Mouse (Mus musculus): Measurements from ENCODE around the gene Bcl3.

Bcl3 gene

DNA sequence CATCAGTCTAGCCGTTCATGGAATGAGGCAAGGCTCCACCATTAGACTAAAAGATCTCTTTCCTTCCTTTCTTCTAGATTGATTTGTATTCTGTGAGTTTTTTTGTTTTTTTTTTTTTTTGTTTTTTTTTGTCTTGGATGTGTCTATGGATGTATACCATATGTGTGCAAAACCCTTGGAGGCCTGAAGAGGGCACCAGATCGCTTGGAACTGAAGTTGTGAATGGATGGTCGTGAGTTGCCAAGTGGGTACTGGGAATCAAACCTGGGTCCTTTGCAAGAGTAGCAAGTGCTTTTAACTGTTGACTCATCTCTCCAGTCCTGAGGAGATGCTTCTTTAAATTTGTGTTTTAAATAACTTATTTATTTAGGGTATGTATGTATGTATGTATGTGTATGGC lies 11.5 kb upstream of the Bcl3 start:
- DNase-seq (ENCODE audit: low read depth), result peak; percentile 50

DNA sequence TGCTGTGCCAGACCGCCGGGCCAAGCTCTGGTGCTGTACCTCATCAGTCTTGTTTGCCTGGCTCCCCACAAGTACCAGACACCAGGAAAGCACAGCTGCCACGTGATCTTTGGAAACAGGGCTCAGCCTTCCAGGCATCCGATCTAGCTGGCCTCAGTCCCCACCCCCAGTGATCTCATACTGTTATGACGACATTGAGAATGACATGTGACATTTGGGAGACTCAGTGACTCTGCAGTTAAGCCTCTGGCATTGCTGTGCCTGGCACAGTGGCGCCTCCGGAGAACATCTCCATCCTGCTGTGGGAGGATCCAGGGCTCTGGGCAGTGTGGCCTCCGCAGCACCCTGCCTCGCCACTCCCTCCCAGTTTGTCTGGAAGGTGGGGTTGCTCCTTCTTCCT lies 9.3 kb upstream of the Bcl3 start:
- peak; percentile 67 for DNase-seq (ENCODE audit: low read depth)

DNA sequence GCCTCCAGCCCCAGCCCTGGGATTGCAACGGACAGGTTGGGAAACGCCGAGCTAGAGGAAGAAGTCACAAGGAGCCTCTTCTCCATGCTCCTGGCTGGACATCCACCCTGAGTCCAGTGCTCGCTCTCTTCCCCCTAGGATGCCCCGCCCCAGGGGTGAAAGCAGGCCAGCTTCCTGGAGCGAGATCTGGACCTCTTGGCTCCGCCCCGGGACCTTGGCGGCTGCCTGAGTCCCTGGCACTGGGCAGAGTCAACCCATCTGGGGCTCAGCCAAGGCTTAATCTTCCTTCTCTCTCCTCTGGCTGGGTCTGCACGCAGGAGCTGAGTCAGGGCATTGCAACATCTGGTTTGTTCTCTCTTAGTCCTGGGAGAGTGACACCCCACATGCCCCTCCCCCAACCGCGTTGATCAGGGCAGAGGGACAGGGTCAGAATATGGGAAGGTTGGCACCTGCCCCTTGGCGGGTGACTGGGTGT lies 8.1 kb upstream of the Bcl3 start:
- peak; percentile 99 for DNase-seq (ENCODE audit: low read depth)

DNA sequence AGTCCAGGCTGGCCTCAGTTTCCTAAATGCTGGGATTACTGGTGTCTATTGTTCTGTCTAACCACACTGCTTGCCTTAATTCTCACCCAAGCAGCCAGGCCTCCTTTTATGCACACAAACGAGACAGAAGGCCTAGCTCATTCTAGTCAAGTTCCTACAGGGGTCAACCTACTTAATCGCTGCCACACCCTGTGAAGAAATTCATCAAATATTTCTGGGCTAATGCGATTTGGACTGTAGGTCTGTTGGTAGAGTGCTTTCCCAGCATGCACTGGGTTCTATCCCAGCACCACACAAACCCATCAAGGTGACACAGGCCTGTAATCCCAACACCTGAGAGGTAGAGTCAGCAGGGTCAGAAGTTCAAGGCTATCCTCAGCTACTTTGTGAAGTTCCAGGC lies 7.1 kb upstream of the Bcl3 start:
- no peak for DNase-seq (ENCODE audit: low read depth)

DNA sequence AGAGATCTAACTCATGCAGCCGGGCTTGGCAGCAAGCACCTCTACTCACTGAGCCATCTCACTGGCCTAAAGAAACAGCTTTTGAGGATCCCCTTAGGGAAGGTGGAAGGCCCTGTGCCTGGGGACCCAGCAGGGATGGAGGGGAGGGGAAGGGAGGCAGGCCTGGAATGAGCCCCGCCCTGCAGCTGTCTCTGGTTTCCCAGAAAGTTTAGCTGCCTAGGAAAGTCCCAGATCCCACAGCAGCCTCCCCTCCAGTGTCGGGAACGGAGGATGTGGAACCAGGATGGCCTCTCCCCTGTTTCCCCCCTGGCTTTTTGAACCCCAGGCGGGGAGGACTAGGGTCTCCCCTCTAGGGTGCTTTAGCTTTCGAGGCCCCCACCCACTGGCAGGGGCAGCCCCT lies 4.2 kb upstream of the Bcl3 start:
- DNase-seq (ENCODE audit: low read depth), result peak; percentile 84

DNA sequence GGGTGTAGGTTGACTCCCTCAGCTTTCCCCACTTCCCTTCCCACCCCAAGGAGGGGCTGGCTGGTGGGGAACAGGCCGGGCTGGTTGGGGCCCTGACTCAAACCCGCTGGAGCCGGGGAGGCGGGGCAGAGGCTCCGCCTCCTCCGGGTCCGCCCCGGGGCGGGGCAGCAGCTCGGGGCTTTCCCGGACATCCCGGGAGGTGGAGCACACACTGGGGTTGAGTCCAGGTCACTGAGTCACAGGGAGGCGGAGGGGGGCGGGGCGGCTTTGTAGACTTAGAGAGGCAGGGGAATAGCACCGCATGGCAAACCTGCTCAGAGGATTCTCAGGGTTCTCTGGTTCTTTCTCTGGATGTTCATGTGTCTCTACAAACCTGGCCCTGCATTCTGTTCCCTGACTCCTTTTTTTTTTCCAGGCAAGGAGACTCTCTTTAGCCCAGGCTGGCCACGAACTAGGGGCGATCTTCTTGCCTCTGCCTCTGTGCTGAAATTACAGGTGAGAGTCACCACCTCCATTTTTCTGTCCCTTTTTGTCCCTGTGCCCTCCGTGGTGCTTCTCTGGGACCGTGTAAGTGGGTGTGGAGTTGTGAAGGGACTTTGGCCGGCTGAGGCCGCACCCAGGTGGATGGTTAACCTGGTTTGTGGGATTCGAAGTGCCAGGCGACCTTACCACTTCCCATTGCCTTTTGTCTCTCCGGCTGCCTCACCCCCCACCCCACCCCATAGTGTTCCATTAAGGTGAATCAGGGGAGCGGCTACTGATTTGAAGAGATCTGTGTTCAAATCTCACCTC lies 1.8 kb upstream of the Bcl3 start:
- DNase-seq (ENCODE audit: low read depth), result peak; percentile 99

DNA sequence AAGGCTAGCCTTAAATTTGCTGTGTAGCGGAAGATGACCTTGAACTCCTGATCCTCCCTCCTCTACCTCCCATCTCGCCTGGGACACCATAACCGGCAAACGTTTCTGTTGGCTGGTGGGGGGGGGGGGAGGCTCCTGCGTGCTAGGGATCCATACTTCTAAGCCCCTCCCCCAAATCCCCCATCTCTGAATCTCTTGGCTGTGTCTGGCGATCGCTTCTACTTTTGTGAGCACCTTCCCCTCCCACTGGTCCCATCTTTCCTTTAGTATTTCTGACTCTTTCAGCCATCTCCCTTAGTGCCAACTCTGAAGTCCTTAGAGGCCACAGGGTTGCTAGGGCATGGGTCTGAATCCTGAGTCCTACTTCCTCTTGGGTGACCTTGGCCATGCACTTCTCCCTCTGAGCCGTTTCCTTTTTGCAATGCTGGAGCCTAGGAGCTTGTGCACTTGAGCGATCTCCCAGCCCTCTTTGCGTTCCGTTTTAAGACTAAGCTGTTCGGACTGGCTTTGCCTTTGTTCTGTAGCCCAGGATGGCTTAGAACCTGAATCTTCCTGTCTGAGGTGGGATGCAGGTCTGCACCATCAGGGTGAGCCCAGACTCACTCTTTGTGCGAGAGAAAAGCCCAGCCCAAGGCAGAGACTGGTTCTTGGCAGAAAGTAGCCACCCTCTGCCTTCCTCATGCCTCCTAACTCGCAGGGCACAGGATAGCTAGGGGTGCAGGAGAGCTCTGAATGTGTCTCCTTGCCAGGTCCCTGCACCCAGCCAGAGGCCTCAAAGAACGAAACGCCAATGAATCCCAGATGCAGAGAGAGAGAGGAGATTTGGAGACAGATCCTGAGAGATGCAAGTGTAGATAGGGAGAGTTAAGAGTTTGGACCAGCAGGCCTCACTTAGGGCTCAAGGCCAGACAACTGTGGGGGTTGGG lies 949 bp upstream of the Bcl3 start:
- DNase-seq (ENCODE audit: low read depth), result peak; percentile 62

DNA sequence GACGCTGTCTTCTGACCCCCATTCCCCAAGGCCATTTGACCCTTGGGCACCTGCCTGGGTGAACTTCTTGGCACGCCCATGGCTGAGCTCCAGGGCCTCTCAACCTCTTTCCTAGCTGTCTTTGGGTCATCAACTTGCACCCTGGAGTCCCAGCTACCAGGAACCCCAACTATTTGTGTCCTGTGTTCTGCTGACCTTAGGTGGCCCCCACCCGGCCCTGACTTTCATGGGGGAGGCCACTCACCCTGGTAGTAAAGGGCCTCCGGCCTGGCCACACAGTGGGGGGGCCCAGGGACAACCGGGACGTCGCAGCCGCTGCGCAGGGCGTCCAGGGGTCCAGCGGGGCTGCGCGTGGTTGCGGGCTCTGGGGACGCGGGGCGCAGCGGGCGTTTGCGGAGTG lies 377 bp downstream of the Bcl3 start:
- no peak for DNase-seq (ENCODE audit: low read depth)

DNA sequence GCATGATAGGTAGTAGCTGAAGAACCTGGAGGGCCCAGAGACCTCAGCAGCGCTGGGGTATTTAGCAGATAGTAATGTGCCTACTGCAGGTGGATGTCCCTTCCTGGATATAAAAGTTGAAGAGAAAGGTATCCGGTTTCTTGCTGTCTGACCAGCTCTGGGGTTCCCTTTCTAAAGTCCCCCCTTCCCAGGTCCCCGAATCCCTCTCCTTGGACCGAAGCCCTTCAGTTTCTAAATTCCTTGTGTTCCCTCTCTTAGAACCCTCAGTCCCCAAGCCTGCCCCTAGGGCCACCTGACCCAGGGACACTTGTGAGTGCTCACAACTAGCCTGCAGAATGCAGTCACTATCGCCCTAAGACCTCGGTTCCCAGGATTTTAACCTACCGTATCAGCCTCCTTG lies 937 bp downstream of the Bcl3 start:
- no peak for DNase-seq (ENCODE audit: low read depth)

DNA sequence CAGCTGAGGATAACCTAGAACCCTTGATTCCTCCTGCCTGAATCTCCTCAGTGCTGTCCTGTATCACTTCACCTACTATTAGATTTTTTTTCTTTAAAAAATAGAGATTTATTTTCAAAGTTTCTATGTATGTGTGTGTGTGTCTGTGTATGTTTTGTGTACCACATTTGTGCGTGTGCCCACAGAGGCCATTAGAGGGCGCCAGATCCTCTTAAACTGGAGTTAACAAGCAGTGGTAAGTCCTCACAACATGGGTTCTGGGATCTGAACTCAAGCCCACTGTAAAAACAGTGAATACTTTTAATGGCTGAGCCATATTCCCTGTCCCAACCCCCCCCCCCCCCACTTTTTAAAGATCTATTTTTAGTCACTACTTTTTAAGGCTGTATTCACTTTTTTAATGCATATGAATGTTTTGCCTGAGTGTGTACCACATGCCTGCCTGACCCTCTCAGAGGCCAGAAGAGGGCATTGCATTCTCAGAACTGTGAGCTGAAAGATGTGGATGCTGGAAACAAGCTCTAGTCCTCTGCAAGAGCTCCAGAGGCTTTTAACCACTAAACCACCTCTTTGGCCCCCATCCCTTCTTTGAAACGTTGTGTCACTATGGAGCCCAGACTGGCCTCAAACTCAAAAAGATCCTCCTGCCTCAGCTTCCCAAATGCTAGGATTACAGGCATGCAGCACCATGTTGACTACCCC lies 2.1 kb downstream of the Bcl3 start:
- peak; percentile 67 for DNase-seq (ENCODE audit: low read depth)

DNA sequence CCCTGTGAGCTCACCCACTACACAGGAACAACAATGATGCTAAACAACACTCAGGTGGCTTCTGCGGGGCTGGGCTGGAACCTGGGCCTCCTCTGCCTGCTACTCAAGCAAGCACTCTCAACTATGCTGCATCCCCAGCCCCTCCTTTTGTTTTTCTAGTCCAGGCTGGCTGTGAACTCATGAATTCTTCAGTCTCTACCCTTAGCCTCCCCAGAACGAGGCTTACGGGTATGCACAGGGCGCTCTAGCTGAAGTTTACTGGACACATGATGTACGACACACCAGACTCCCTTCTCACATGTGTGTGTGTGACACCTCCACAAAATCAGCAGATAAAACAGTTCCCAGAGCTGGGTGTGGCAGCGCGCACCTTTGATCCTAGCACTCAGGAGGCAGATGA lies 3.7 kb downstream of the Bcl3 start:
- DNase-seq (ENCODE audit: low read depth), result no peak

DNA sequence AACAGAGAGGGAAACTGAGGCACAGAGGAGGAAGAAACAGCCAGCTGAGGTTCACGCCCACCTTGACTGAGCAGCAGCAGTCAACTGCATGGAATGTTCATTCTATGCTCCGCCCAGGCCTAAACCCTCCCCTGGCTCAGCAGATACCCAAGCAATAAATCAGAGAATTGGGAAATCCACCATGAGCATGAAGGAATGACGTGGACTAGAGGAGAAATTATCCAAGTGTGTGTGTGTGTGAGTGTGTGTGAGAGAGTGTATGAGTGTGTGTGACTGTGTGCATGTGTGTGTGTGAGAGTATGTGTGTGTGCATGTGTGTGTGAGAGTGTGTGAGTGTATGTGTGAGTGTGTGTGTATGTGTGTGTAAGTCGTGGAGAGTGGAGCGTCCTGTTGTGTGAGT lies 4.1 kb downstream of the Bcl3 start:
- peak; percentile 95 for DNase-seq (ENCODE audit: low read depth)

DNA sequence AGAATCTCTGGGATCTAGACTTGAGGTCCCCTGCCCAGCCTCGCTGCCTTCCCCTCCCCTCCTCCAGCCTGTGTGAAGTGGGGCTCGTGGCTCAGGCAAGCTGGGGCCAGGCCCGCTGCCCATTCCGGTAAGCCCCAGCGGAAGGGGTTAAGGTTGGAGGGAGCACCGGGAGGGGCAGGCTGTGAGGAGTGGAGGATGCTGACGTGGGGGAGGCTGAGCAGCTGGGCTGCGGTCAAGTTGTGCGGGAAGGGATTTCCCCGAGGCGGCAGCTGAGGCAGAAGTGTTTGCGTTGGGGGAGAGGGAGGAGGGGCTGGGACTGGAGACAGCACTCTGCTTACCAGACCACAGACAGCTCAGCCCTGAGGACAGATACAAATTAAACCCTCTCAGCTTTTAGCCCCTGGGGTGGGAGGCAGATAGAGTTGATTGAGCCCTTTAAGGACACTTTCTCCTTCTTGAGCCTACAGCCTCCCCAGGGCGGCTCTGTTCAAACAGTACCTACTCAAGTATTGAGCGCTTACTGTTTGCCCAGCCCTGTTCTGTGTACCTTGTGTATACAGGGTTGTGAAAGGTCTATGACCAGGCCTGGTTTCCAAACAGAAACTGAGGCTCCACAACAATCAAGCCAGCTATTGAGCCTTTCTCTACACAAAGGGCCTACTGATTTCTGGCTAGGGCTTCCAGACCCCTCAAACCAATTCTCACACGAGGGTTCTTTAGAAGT lies 5.0 kb downstream of the Bcl3 start:
- peak; percentile 96 for DNase-seq (ENCODE audit: low read depth)

DNA sequence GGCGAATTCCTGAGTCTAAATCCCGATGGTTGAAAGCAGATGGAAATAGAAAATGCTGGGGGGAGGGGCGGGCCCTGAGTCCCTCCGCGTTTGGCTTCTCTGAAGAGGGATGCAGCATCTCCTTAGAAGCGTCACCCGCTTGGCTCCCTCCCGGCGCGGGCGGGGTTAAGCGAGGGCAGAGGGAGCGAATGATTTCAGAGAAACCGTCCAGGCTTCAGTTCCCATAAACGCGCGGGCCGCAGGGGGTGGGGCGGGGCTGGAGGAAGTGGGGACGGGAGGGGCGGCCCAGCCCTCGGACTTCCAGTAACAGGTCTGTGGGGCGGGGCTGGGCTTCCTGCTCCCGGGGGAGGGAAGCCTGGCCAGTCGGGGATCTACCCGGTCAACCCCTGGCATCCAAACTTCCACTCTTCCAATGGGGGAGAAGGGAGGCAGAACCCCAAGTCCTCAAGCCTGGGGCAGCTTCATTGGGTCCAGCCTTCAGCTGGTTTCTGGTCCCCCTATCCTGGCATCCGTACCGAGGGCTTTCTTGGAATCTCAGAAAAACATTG lies 6.3 kb downstream of the Bcl3 start:
- DNase-seq (ENCODE audit: low read depth), result peak; percentile 99

DNA sequence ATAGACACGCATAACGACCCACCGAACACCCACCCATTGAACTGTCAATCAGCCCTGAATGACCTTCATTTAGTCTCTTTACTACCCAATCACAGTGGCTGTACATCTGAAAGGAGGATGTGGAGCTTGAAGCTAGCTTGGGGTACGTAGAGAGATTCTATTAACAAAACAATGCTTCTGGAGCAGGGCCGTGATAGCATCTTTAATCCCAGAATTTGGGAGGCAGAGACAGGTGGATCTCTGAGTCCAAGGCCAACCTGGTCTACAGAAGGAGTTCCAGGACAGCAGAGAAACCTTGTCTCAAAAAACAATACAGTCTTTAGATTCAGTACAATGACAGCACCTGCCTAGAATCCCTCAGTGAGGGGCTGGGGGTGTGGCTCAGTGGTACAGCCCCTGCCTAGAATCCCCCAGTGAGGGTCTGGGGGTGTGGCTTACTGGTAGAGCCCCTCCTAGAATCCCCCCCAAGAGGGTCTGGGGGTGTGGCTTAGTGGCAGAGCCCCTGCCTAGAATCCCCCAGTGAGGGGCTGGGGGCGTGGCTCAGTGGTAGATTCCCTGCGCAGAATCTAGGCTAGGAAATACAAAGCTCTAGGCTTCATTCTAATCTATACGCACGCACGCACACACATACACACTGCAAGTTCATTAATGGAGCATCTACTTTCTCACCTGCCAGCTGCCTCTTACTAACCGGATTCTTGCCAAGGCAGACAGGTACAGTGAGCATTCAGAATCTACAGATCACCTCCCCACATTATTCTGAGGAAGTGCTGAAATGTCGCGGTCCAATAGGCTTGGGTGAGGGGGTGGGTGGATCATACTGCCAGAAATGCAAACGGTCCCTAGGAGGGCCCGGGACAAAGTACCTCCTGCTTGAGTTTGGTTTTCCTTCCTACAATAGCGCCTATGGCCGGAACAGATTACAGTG lies 7.0 kb downstream of the Bcl3 start:
- DNase-seq (ENCODE audit: low read depth), result no peak

DNA sequence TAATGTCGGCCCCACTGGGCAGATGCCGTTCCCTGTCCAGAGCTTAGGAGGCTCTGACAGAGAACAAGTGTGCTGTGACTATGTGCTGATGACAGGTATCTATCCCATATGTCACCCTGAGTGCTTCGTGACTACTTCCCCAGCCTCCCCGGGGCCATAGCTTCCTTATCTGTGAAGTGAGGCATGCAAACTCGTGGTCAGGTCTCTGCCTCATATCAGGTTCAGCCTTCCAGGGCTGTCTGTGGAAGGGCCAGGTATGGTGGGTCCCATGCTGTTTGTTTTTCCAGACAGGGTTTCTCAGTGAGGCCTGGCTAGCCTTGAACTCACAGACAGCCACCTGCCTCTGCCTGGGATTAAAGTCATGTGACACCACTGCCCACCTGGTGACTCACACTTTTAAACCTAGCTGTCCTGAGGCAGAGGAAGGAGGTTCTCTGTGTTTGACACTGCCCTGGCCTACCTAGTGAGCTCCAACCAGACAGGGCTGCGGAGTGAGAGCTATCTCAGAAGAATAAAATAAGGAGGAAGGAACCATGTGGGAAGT lies 8.9 kb downstream of the Bcl3 start:
- DNase-seq (ENCODE audit: low read depth), result no peak

DNA sequence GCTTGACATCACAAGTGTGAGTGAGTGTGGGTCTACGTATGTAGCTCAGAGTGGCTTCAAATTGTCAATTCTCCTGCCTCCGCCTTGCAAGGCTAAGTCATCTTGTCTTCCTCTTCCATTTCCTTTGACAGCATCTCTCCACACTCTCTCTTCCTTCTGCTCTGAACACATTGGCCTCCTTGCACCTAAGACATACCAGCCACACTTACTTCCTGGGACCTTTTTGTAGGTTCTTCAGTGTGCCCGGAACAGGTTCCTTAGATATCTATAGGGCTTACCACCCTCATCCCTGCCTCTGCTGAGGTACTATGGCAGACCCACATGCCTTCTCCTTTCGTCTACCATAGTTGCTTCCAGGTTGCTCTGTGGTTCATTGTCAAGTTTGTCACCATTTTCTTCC lies 9.4 kb downstream of the Bcl3 start:
- DNase-seq (ENCODE audit: low read depth), result no peak

DNA sequence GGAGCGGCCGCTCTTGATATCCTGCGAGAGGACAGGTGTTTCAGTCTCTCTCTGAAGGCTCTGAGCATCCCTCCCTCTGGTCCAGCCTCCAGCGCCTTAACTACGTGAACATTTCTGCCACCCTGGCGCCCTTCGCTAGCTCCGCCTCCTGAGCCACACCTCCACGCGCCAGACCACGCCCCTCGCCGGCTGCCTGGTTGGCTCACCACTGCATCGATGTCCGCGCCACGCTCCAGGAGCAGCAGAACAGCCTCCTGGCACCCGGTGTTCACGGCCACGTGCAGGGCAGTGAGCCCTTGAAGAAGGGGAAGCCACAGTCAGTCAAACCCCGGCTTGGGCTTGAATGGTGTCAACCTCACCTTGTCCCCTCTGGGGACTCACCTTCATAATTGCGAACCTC lies 11.5 kb downstream of the Bcl3 start:
- DNase-seq (ENCODE audit: low read depth), result no peak

DNA sequence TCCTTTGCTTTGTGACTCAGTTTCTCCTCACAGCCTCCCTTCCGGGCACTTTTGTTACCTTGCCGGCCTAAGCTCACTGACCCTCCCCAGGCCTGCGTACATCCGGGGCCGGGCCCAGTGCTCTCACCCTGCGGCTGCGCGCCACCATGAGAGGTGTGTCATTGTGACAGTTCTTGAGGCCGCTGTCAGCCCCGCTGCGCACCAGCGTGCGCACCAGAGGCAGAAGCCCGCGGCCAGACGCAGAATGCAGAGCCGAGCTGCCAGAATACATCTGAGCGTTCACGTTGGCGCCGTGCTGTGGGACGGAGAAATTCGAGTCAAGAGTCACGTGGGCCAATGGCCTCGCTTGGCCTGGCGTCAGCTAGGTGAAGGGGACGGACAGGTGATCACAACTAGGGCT lies 13.2 kb downstream of the Bcl3 start:
- DNase-seq (ENCODE audit: low read depth), result no peak

DNA sequence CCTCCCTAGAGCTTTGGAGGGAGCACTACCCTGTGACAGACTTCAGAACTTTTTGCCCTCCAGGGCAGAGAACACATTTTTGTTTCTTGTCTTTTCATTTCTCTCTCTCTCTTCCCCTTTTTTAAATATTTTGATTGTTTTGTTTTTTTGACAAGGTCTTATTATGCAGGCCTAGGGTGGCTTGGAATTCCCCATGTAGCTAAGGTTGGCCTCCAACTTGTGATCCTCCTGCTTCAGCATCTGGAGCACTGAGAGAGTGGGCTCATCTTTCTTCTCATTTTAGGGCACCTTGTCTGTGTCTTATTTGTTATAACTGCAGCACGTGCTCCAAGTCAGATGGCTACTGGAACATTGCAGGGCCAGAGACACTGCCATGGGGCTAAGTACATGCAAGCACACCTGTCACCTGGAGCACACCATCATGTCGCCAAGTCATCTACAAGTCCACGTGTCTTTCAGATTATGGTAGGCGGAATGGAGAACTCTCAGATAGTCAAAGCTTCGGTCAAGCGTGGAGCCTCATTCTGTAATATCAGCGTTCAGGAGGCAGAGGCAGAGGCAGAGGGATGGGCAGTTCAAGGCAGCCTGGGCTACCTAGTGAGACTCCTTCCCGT lies 16.1 kb downstream of the Bcl3 start:
- DNase-seq (ENCODE audit: low read depth), result no peak

Measured in NIH3T3 (cell line).